Mouse (Mus musculus) frontal cortex, adult (tissue): ENCODE results near the gene Col26a1.

Source experiments
- ATAC-seq: cut with Nextera tagmentation; 2 replicates; pipeline ENCODE4 v1.9.2; 2017; ENCODE audit warnings: mild to moderate bottlenecking, moderate library complexity, mixed read lengths; ENCODE audit not compliant: low TSS enrichment

Col26a1 gene

DNA sequence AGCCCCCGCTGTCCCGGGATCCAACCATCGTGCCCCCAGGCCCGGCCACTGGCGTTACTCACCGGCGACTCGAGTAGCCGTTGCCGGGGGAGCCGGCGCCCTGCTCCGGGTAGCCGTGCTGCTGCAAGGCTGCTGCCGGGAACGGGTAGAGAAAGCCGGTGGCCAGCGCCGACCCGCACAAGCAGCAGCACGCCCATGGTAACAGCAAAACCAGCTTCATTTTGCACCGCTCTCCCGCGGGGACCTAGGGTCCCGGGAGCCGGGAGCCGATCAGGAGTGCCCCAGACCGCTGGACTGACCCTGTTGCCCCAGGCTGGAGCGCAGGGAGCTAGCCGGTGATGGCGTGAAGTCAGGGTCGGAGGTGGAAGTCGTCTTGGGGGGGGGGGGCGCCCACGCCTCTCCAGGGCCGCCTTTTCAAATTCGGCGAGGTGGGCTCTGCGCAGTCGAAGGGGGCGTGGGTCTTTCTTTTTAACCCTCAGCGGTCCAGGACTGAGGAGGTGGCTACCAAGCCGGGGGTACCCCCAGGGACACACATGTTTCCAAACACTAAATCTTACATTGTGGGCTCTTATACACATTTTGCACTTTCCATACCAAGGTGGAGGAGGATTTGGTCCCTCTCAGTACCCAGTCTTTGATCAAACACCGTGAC is at the start of gene Col26a1:
Gene Col26a1, minus strand, starts transcription at position 422 of the 652 bp plus-strand sequence.
- peak; percentile 71; the same call in 1 of the 2 replicates for ATAC-seq

DNA sequence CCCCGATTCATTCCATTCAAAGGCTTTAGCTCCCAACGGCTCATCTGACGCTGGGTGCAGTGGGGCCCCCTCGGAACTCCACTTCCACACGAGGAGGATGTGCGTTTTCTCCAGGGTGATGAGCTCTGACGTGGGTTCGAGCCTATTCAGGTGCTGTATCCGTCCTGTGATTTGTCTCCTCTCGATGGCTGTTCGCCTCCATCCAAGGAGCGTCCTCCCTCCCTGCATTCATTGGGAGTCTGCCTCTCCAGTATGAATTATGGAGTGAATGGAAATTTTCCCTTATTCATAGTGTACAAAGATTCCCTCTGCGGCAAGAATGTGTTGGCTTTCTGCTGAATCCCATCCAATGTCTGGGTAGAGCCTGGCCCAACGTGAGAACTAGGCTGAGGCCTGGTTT is 48.9 kb upstream of the Col26a1 start:
- peak; percentile 48; the same call in 1 of the 2 replicates for ATAC-seq

GRCm38 (mm10) chr5:136929073-136929472 is 46.1 kb upstream of the Col26a1 start:
- ATAC-seq = peak; percentile 84

DNA sequence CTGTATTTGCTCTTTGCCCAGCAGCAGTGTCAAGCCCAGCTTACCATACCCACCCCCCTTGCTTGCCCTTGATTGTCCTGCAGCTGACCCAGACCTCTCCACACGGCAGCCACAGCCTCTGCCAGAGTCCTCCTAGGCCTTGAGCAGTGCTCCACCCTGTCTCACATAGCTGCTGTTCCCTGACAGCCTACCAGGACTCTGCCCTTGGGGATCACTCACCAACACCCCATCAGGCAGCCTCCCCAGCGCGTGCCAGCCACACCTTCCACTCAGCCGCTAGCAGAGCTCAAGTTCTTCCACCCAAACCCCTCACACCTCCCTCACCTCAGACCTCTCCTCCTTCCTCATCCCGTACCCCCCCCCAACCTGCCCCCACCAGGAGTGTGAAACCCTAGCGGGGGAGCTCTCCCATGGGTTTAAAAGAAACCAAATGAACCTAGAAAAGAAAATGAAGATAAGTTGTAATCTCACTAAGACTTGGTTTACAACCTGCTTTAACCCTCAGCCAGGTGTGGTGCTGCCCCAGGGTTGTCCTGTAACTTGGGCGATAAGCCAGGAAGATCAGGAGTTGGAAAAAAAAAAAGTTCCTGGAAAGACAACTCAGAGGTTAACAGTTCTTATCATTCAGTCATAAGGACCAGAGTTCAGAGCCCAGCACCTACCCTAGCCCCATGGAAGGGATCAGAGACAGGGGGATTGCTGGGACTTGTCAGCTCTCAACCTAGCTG is 40.9 kb upstream of the Col26a1 start:
- ATAC-seq = no peak

- ATAC-seq = no peak
Measured at GRCm38 (mm10) chr5:136922830-136923229, 39.8 kb upstream of the Col26a1 start.

GRCm38 (mm10) chr5:136919546-136920301 is 36.7 kb upstream of the Col26a1 start:
- ATAC-seq = 0 out of 2 replicates have a peak, but pooled peaks have one; percentile 5

GRCm38 (mm10) chr5:136918655-136919472 is 35.9 kb upstream of the Col26a1 start:
- peak; percentile 92 for ATAC-seq

- no peak for ATAC-seq
Measured at GRCm38 (mm10) chr5:136917613-136918242, 34.7 kb upstream of the Col26a1 start.

DNA sequence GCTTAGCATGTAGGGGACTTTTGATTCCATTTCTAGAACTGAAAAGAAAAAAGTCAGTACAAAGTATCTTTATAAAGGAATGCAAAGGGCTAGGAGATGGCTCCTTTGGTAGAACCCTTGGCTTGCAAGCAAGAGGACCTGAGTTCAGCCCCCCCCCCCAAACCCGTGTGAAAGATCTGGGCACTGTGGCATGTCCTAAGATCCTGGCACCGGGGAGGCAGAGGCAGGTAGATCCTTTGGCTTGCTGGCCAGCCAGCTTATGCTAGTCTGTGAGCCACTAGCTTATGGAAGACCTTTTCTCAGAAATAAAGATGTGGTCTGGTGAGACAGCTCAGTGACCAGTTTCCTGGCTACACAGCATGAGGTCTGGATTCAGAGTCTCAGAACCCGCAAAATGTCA is 31.2 kb upstream of the Col26a1 start:
- no peak for ATAC-seq

- peak; percentile 97 for ATAC-seq
Measured at GRCm38 (mm10) chr5:136907991-136908857, 25.2 kb upstream of the Col26a1 start, which contains the start of gene Ift22. TSS of gene Ift22 (plus strand) at chr5:136908150.

- ATAC-seq = no peak
Measured at GRCm38 (mm10) chr5:136907587-136907986, 24.6 kb upstream of the Col26a1 start.

GRCm38 (mm10) chr5:136905630-136906029 is 22.6 kb upstream of the Col26a1 start:
- no peak for ATAC-seq

- no peak for ATAC-seq
Measured at GRCm38 (mm10) chr5:136904621-136905020, 21.6 kb upstream of the Col26a1 start.

DNA sequence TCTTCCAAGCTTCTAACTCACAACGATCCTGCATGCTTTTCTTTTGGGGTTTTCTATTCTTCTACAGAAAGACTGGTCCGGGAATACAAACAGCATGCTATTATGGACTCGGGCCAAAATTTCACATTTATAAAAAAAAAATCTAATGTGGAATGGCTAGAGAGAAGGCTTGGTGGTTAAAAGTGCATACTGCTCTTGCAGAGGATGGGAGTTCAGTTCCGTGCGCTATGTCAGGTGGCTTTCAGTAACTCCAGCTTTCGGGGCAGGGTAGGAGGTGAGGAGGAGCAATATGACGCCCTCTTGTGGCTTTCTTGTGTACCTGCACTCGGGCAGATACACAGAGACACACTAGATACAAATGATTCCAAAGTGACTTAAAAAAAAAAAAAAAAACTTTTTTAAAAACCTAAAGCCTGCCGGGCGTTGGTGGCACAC is 12.5 kb upstream of the Col26a1 start:
- ATAC-seq = no peak

- ATAC-seq = no peak
Measured at GRCm38 (mm10) chr5:136894840-136895528, 12.0 kb upstream of the Col26a1 start.

- no peak for ATAC-seq
Measured at GRCm38 (mm10) chr5:136888539-136889355, 5.7 kb upstream of the Col26a1 start.

DNA sequence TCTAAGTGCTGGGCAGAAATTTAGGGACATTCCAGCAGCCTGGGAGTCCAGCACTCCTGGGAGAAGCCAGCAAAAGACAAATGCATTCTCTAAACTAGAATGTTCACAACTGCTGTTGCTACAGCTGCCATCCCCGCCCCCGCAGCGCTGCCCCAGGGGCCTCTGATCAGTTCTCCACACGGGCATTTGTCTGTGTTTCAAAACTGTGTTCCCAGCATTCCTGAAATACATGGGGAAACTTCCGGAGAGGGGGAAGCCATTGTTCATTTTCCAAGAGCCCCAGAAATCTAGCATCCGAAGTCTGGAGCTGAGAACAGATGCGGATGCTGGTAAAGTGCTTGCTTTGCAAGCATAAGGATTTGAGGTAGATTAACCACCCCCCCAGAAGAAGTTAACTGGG is 3.9 kb upstream of the Col26a1 start:
- no peak for ATAC-seq

- peak; percentile 36; the same call in 1 of the 2 replicates for ATAC-seq
Measured at GRCm38 (mm10) chr5:136882055-136882787, 788 bp downstream of the Col26a1 start.
